Mouse (Mus musculus) WW6 (cell line): ENCODE data around the gene Btk.
"Not testable (repeated sequence)": the region's sequence is repeated elsewhere in the genome, so short reads cannot be mapped to it uniquely, and the experiment has no call there.

ENCODE experiments used
- DNase-seq: peaks from one replicate; pipeline ENCODE4 v3.0.0-alpha.2; 2013; ENCODE audit warnings: low read depth, low spot score

Gene Btk

DNA sequence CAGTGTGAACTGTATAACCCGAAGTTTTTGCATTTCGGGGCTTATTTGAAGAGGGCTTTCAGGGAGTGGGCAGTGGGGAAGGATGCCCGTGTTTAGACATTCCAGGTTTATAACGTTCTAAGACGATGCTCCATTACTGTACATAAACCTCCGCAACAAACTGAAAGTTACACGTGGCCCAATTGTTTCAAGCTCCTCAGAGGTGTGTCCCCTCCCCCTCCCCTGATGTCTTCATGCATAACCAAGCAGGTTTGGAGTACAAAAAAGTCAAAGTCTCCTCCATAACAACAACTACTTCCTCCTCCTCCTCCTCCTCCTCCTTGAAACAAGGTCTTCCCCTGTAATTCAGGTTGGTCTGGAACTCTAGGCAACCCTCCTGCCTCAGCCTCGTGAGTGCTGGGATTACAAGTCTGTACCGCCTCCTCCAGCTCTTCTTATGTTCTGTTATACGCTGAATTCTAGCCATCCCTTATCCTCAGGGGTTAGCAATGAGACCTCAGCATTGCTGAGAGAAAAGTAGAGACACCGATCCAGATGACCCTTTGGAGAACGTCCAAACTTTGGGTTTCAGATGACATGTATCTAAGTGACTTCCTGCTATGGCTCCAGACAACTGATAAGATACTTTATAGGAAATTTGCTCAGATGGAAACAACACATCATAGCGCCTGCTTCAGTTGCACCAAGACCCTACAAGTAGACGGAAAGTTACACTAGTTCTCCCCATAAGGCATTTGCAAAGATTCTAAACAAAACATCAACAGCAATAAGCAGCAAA, 2.7 kb downstream of the Btk start:
- DNase-seq: no peak

DNA sequence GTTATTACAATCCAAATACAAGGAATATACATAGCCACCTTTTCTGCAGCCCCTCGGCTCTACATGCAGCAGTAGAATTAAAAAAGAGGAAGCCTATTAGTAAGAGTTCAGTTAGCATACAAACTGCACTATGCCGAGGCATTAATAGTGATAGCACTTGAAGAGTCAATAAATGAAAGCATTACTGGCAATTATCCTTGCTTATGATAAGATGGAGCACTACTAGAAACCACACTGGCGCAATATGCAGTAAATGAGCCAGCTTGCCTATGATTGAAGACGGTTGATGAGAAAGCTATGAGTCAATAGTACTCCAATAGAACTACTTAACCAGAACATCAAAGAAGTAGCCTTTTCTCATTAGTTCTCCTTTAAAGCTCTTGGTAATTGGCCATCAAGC, 5.5 kb downstream of the Btk start:
- no peak for DNase-seq

DNA sequence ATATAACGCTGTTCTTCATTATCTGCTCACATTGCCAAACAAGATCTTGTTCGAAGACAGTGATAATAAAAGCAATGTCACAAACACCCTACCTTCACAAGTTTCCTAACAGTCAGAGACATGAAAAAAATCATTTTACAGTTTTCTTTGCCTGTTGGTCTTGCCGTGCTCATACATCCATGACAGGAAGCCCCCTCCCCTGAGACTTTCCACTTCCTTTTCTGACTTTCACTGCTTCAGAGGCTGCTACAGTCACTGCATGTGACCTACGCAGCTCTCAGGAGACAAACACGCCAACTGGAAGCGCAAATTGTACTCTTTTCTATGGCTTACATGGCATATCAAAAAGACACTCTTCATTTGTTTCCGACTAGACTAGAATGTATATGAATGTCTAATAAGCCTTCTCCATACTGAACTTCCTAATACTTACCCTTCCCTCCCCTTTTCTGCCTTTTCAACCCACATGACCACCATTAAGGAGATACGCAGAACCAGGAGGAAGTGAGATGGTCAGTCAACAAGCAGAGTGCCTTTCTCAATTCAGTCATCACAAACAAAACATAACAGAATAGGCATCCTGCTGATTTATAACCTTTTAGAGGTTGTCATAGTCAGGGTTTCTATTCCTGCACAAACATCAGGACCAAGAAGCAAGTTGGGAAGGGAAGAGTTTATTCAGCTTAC, 16.7 kb downstream of the Btk start:
- no peak for DNase-seq

DNA sequence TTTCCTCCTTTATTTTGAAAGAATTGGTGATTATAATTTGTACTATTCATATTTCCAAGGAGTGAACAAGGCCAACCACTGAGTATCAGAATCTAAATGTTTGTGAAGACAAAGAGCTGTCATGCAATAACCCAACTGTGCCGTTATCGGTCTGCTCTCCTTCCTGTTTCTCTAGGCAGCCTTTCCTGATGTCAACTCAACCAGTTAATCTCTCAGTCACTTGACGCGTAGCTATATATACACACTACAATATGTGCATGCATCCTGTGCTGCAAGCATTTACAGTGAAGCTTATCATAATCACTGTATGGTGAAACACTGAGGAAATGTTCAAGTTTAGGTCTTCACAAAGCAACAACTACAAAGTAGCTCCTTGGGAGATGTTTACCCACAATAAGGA, 19.0 kb downstream of the Btk start:
- DNase-seq: no peak

DNA sequence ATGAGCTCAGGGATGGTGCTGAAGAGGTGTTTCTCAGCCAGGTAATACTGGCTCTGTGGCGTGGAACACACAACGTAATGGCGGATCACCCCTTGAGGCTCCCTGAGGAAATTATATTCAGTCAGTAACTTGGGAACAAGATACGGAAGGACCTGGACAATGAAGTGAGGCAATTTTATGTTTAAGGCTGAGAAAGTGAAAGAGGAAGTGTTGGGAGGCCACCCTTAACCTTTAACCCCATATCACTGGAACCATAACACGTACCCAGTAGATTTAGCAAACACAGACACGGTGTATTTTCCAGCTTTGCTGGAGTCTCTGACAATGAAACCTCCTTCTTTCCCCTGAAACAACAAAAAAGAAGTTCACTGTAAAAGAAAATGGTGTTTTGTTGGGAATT, 28.9 kb downstream of the Btk start:
- no peak for DNase-seq

DNA sequence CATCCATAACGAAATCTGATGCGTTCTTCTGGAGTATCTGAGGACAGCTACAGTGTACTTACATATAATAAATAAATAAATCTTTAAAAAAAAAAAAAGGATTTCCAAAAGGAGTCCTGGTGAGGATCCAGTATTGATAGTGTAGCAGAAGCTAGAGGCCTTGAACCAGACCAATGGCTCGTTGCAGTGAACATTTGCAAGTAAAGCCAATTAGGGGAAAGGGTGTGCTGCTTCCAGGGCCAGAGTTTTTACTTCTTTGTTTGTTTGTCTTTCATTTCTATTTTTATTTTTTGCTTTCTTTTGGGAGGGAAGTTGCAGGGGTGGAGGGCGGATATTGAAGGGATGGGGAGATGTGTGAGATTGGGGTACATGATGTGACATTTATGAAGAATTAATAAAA, 30.0 kb downstream of the Btk start:
- no peak for DNase-seq

DNA sequence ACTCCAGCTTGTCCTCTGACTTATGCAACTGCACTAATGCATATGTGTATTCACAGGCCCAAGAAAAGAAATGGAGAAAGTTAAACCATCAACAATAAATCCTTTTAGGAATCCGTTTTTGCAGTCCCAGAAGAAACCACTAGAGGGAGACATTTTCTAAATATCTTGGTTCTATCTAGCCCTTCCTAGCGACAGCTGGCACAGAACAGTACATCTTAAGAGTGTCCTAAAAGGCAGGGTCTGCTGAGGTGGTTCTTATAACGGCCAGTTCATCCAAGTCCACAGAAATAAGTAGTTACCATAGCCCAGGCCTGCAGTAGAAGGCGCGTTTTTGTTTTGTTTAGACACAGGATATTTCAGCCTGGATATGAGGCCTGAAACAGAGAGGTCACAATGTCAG, 32.5 kb downstream of the Btk start:
- no peak for DNase-seq

DNA sequence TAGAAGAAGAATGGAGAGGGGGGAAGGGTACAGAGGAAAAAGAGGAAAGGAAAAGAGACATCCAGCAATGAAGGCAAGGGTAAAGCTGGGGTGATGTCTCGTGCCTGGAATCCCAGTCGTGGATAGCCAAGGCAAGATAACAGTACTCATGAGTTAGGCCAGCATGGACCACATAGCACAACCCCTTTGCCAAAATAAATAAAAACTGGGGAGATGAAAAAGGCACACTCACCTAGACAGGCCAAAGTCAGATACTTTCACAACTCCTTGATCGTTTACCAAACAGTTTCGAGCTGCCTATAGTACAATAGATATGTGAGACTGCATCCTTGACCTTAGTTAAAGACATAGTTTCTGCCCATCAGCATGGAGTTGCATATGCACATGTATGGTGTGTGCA, 36.0 kb downstream of the Btk start:
- no peak for DNase-seq

DNA sequence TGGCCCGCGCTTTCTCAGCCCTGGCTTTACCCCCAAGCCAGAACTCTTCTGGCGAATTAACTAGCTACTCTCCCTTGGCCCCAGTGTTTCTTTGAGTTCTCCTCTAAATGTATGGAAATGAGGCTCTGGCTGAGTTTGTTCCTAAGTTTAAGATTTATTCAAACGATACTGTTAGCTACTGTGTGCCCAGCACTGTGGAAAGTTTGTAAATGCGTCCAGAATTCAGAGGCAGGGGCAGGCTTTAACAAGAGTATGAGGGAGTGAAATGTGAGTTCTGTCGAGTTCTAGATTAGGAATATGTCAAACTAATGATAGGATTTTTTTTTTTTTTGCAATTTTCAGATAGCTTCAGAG, 41.4 kb downstream of the Btk start:
- no peak for DNase-seq

DNA sequence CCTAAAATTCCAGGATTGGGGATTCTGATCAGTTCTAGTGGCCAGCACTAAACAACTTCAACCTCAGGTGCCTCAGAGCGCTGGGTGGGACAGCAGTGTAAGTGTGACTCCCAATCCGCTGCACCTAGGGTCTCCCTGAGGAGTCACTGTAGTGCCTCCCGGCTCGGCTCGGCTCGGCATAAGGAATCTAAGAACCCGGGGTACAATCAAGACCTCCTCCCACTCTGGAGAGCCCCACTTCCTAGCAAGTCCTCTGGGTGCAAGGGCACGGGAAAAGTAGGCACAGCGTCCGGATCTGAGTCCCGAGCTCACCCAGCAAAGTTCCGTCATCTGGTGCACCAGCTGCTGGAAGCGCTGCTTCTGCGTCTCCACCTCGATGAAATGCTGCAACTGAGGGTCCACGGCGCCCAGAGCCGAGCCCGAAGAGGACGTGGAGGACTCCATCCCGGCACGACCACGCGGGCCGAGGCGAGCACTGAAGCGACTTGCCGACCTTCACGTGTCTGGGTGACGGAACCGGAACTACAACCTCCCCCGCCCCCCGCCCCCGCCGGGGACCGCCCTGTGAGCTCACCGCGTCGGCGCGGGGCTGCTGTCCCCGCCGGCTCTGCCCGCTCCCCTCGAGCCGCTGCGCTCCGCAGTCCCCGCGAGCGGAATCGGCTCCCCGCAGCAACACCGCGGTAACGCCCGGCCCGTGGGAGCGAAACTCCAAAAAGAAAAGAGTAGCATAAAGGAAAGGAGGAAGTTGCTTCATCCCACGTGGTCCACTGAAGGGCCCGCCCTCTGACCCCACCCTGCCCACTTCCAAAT, 42.0 kb downstream of the Btk start, which contains the start of gene Timm8a1:
Gene Timm8a1 (minus strand): TSS at position 721 of the 810 bp plus-strand sequence.
- no peak for DNase-seq

DNA sequence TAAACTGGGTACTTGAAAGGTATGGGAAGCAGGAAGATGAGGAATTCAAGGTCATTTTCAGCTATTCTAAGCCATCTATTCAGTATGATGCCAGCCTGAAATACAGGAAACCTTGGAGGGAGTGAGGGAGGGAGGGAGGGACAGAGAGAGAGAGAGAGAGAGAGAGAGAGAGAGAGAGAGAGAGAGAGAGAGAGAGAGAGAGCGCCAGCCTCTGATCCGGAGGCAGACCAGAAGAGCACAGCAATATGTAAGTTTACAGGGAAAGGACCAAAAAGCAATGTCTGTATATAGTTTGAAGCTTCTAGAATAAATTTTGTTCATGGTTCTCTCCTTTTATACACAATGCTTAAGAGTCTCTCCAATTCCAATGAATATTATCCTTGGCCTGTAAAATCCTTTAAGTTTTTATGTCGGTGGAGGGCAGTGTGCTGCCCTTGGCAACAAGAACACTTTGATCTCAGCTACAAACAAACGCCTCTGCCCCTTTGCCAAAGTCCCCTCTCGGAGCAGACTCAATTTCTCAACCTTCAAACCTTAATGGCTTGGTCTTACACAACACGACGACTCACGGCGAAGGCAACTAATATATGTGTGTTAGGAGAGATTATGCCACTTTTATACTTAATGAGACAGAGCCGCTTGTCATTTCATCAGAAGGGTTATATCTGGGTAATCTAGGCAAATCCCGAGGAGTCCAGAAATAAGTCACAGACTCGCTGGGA, 42.8 kb downstream of the Btk start:
- DNase-seq: no peak

DNA sequence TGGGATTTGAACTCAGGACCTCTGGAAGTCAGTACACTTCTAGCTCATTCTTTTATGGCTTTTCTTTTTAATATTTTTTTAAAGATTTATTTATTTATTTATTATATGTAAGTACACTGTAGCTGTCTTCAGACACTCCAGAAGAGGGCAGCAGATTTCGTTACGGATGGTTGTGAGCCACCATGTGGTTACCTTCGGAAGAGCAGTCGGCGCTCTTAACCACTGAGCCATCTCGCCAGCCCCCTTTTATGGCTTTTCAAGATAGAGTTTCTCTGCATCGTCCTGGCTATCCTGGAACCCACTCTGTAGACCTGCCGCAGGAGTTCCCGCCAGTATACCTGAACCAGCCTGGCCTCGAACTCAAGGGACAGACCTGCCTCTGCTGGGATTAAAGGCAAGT, 43.6 kb downstream of the Btk start:
- not testable (repeated sequence) for DNase-seq

DNA sequence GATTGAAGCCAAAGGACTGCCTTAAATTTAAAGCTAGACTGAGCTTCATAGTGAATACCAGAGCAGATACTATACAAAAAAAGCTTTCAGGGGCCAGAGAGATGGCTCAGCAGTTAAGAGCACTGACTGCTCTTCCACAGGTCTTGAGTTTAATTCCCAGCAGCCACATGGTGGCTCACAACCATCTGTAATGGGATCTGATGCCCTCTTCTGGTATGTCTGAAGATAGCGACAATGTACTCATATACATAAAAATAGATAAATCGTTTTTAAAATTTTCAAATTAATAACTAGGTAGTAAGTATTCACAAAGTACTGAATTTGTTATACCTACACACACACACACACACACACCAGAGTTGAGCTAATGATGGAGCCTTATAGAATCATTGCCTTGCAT, 50.0 kb downstream of the Btk start:
- DNase-seq: no peak

DNA sequence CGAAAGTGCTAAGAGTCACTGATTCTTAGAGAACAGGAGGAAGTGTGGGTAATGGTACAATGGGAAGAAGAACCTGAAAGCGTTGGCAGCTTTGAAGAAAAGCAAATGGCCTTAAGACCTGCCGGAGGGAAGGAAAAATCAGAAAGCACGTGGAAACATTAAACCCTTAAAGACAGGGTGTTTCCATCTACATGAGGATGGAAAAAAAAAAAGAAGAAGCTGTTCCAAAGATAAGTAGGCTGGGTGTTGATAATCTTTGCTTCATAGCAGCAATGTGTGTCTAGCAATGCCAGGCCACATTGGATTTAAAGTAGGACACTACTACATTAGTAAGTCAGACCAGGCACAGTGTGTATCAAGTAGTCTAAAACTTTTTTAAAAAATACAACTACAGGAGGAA, 58.1 kb downstream of the Btk start:
- no peak for DNase-seq

DNA sequence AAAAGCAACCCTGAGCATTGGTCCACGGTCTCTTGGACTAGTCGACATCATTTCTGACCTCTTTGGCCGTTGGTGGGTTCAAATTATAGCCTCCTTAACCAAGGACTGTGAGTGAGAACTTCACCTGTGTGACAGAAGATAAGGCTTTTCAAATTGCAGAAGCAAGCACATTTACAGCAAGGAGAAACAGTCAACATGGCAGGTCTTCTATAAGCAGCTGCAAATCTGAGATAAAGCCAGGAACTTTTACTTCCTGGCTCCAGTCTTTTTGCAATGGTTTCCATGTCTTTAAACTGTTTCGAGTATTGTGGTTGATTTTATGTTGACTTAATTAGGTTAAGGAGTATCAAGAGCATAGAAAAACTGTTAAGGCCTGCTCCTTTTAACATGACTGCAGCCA, 59.6 kb downstream of the Btk start:
- DNase-seq: no peak

DNA sequence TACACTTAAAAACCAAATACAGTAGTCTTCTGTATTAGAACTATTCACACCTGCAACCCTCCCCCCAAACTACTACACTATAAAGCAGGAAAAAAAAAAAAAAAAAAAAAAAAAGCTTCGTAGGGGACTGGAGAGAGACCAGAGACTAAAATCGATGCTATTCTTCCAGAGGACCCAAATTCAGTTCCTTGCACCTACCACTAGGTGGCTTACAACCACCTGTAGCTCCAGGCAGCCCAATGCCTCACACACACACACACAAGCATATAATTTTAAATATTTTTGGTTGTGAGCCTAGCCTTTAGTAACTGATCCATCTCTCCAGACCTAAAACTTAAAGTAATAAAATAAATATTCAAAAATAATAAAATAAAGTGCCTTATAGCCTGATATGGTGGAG, 73.9 kb downstream of the Btk start:
- DNase-seq: no peak

DNA sequence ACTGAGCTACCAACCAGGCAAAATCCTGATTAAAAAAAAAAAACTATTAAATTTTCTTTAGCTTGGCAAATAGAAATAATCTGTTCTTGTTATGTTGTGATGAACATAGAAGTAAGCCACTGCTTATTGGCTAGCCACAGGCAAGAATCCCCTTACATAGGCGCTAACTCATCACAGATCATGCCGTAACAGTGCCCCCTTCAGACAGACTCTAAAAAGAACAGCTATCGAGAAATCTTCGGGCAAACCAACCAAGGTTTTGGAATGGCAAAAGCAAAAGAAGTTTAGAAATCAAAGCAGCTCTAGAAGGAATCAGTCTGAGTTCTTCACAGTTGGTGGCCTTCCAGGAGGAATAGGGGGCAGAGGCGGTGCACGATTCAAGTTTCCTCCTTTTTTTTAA, 75.4 kb downstream of the Btk start:
- DNase-seq: no peak

DNA sequence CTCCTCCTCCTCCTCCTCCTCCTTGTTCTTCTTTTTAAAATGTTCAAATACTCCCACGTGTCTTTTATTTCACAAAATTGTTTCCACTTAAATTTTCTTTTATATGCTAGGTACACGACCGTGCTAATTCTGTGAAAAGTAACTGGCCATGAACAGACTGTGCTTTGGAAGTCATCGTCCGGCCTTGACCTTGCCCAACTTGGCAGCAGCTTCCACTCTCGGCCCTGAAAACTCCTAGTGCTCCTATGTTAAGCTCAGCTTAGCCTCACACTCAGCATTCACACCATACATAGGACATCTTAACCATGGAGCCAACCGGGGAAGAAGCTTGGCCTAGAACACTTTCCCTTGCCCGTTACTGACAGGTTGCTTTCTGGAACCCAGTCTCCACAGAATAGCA, 82.7 kb downstream of the Btk start:
- DNase-seq: no peak
